Mouse (Mus musculus): Measurements from ENCODE around the gene Zranb1.

GRCm38 (mm10) chr7:132931560-132932351, 814 bp downstream of the Zranb1 start:
- TF ChIP-seq CTCF (IDR thresholded peaks at IDR 0.05; ENCODE audit: low read depth, low read length) (no peak), POLR2A (IDR thresholded peaks at IDR 0.05; ENCODE audit: insufficient read depth, low read length) (no peak)
